Mouse (Mus musculus) embryonic facial prominence, embryonic 11.5 days (tissue): Measurements from ENCODE around the gene Il12rb1. TPM values are rescaled to one million over a fixed set of nuclear protein-coding genes. Genes with fewer than 3 reads are reported as not detected.

ENCODE experiments used
- ATAC-seq: fragments of 200-750 bp; cut with Nextera tagmentation; replicated peaks from 2 replicates; pipeline ENCODE4 v1.8.0; 2017; ENCODE audit warnings: low read depth; ENCODE audit not compliant: insufficient number of reproducible peaks, low FRiP score, low TSS enrichment
- DNase-seq: peaks from one replicate; pipeline ENCODE4 v3.0.0-alpha.2; 2015; ENCODE audit warnings: low spot score
- H3K27ac ChIP-seq: fragments of 300-500 bp; sonication (generic); replicated peaks from 2 replicates; pipeline ENCODE4 v1.5.1; 2014; ENCODE audit warnings: mild to moderate bottlenecking, low read depth, low read length, control low read depth
- H3K27me3 ChIP-seq: fragments of 300-500 bp; sonication (generic); 2 replicates; pipeline ENCODE4 v1.6.1; 2014; ENCODE audit warnings: mild to moderate bottlenecking, low read length, moderate library complexity, mixed read lengths; ENCODE audit not compliant: control insufficient read depth, insufficient read depth
- H3K36me3 ChIP-seq: fragments of 300-500 bp; sonication (generic); replicated peaks from 2 replicates; pipeline ENCODE4 v1.6.1; 2014; ENCODE audit warnings: low read depth, mild to moderate bottlenecking, low read length, moderate library complexity, mixed read lengths; ENCODE audit not compliant: control insufficient read depth, insufficient read depth
- H3K4me1 ChIP-seq: fragments of 300-500 bp; sonication (generic); 2 replicates; pipeline ENCODE4 v1.6.1; 2014; ENCODE audit warnings: low read length, mixed read lengths; ENCODE audit not compliant: control insufficient read depth, insufficient read depth
- H3K4me2 ChIP-seq: fragments of 300-500 bp; sonication (generic); 2 replicates; pipeline ENCODE4 v1.6.1; 2014; ENCODE audit warnings: low read depth, mild to moderate bottlenecking, control low read depth, low read length, moderate library complexity
- H3K4me3 ChIP-seq: fragments of 300-500 bp; sonication (generic); 2 replicates; pipeline ENCODE4 v1.5.1; 2014; ENCODE audit warnings: low read depth, low read length, control low read depth
- H3K9ac ChIP-seq: fragments of 300-500 bp; sonication (generic); replicated peaks from 2 replicates; pipeline ENCODE4 v1.6.1; 2014; ENCODE audit warnings: mild to moderate bottlenecking, control low read depth, low read length
- H3K9me3 ChIP-seq: fragments of 300-500 bp; sonication (generic); replicated peaks from 2 replicates; pipeline ENCODE4 v1.6.1; 2016; ENCODE audit warnings: mild to moderate bottlenecking, low read length, inconsistent platforms, mixed read lengths; ENCODE audit not compliant: control insufficient read depth
- WGBS: fragments of 180-500 bp; shearing (Covaris S2); extraction: QIAGEN DNeasy Blood & Tissue Kit; methylation state at CpG from one replicate; pipeline ENCODE4 v1.1.7; 2014; 5-methylcytosine and 5-hydroxymethylcytosine counted together
- polyA plus RNA-seq: library from polyadenylated mRNA; unstranded; fragments of >200 nt; fragmentation: Nextera tagmentation; extraction: Ambion mirVana; gene quantifications from 2 replicates; pipeline ENCODE4 v1.2.1, GENCODE M21; 2014

Gene Il12rb1
- polyA plus RNA-seq, 1 experiment from 2014 or later = 0.10 TPM

DNA sequence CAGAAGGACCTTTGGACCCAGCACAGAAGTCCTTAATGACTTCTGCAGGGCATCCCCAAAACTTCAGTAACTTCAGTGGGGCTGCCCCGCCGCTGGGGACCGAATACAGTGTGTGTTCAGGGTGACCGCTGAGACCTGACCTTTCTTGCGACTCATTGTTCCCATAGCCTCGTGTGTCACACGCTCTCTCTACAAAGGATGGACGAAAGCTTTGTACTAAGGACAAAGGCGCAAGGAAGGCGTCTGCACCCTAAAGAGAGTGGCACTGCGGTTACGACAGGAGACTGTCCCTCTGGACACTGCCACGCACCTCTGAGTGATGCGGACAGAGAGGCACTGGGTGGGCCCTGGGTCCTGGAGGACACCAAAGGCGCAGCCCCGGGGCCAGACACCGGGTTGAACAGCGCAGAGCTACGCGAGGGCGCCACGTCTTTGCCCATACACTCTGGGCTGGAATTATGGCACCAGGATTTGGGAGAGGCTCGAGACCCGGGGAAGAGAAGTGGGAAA, 56.5 kb downstream of the Il12rb1 start:
- Histone ChIP-seq H3K4me1 (peaks cover 17% of the 10 kb centered on the region), H3K27ac (peak overlapping the region; percentile 80), H3K9me3 (no peaks in the 10 kb centered on the region), H3K9ac (peak overlapping the region; percentile 70), H3K27me3 (peaks cover 15% of the 10 kb centered on the region; the same call in 1 of the 2 replicates), H3K36me3 (no peaks in the 10 kb centered on the region), H3K4me2 (peak overlapping the region; percentile 94), H3K4me3 (peak overlapping the region; percentile 33)
- ATAC-seq (peak; percentile 25; the same call in 1 of the 2 replicates), DNase-seq (peak; percentile 44)
- WGBS = 2% methylated on average over 24 of the region's 24 CpGs

DNA sequence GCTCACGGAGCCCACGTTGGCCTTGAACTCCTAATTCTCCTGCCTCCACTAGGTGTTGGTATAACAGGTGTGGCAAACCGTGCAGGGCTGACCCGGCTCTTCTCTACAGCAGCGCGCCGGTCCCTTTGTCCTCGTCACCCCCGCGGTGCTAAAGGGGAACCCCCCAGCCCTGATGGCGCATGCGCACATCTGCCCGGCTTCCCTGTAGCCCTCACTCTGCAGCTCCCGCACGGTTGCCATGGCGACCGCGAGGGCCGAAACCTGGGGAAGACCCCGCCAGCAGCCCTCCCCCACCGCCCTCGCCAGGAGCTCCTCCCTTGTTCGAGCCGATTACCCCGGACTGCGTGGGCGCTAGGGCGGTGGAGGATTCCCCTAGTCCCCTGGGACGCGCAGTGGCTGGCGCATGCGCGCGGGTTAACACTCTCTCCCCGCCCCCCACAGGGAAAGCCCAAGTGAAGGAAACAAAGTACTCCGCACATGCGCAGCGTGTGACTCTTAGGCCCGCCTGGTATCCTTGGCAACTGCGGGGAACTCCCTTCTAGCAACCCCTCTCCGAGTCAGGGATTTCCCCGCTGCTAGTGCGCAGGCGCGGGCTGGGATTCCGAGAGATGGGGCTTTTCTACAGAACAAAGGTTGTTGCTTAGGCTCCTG, 57.2 kb downstream of the Il12rb1 start:
- H3K27ac ChIP-seq = peak overlapping the region; percentile 80
- peaks cover 15% of the 10 kb centered on the region; the same call in 1 of the 2 replicates for H3K27me3 ChIP-seq
- H3K4me2 ChIP-seq = peak overlapping the region; percentile 94
- H3K36me3 ChIP-seq = no peaks in the 10 kb centered on the region
- H3K4me3 ChIP-seq = peak overlapping the region; percentile 33
- ATAC-seq (peak; percentile 87), DNase-seq (peak; percentile 100)
- peak overlapping the region; percentile 70 for H3K9ac ChIP-seq
- peaks cover 17% of the 10 kb centered on the region for H3K4me1 ChIP-seq
- H3K9me3 ChIP-seq = no peaks in the 10 kb centered on the region
- WGBS = 0% methylated on average over 46 of the region's 46 CpGs

DNA sequence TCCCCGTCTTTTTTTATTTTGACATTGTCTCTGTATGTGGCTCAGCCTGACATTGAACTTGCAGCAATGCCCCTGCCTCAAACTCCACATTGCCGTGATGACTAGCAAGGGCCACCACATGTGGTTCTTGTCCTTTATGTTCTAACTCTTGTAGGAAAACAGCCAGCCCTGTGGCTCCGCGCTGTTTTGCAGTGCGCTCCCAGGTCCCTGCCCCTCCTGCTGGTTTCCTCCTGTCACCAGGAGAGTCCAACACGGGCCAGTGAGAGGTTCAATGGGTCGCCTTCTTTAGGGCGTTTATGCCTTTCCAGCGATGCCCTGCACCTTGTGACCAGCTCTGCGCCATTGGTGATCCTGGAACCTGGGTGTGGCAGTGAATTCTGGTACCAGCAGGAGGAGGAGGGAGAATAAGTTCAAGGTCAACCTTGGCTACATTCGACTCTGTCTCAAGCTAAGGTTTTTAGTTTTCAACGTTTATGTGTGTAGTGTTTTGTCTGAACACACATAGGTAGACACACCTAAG, 57.8 kb downstream of the Il12rb1 start:
- Histone ChIP-seq H3K27me3 (peaks cover 15% of the 10 kb centered on the region; the same call in 1 of the 2 replicates), H3K9ac (peak overlapping the region; percentile 26; the same call in 1 of the 2 replicates), H3K4me2 (peak overlapping the region; percentile 44), H3K27ac (peak overlapping the region; percentile 78), H3K36me3 (no peaks in the 10 kb centered on the region), H3K4me1 (peaks cover 17% of the 10 kb centered on the region), H3K9me3 (no peaks in the 10 kb centered on the region), H3K4me3 (peak overlapping the region; percentile 9; the same call in 1 of the 2 replicates)
- ATAC-seq (peak; percentile 11), DNase-seq (no peak)
- WGBS = 5% methylated on average over 12 of the region's 12 CpGs

DNA sequence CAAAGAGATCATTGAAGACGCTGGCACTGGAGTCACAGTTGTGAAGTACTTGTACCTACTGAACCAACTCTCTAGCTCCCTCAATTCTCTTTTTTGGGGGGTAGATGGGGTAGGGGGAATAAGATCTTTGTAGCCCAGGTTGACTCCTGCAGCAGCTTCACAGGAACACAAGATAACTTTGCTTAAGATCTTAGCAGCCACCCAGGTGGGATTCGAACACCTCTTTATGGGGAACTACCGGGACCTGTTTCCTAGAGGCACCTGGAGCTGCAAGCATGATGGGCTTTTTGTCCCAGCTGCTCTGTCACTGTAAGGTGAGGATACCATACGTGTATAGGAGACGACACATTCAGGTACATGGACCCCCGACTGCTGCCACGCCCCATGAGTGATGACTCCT, 58.3 kb downstream of the Il12rb1 start:
- peaks cover 17% of the 10 kb centered on the region for H3K4me1 ChIP-seq
- no peaks in the 10 kb centered on the region for H3K9me3 ChIP-seq
- peaks cover 15% of the 10 kb centered on the region; the same call in 1 of the 2 replicates for H3K27me3 ChIP-seq
- no peaks in the 10 kb centered on the region for H3K36me3 ChIP-seq
- no peak overlapping the region for H3K4me2 ChIP-seq
- WGBS = 82% methylated on average over 7 of the region's 7 CpGs
- DNase-seq = no peak
- peak overlapping the region; percentile 78; the same call in 1 of the 2 replicates for H3K27ac ChIP-seq
- no peak for ATAC-seq
- H3K4me3 ChIP-seq = no peak overlapping the region
- H3K9ac ChIP-seq = no peak overlapping the region

DNA sequence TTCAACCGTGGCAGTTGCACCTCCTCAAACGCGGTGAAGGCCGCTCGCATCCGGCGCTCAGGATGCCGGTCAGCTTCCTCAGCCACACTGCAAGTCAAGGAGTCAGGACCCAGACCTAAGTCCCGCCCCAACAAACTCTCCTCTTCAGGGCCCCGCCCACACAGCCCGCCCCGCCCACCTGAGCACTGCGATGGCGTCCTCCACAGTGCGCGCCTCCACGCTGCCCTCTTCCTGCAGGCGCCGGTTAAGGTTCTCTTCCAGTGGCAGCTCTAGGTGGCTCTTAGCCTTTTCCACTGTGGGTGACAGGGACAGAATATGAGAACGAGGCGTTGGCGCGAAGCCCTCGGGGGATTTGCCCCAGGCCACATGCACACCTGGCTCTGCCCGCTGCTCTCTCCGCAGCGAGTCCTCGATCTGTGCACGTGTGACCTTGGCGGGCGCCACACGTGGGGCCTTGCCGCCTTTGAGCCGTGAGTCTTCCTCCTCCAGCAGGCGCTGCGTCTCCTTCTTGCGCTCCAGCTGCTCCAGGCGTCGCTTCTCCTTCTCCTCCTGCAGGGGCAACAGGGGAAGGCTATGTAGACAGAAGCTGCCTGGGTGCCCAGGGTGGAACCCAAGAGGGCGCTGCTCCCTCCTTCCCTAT, 60.4 kb downstream of the Il12rb1 start:
- H3K4me2 ChIP-seq = peak overlapping the region; percentile 32
- H3K9me3 ChIP-seq = no peaks in the 10 kb centered on the region
- H3K9ac ChIP-seq = peak overlapping the region; percentile 48
- peak overlapping the region; percentile 19; the same call in 1 of the 2 replicates for H3K4me3 ChIP-seq
- peak; percentile 72 for DNase-seq
- peaks cover 11% of the 10 kb centered on the region for H3K4me1 ChIP-seq
- ATAC-seq = no peak
- no peak overlapping the region for H3K27ac ChIP-seq
- 10% methylated on average over 40 of the region's 40 CpGs for WGBS
- no peaks in the 10 kb centered on the region for H3K36me3 ChIP-seq
- no peaks in the 10 kb centered on the region for H3K27me3 ChIP-seq

DNA sequence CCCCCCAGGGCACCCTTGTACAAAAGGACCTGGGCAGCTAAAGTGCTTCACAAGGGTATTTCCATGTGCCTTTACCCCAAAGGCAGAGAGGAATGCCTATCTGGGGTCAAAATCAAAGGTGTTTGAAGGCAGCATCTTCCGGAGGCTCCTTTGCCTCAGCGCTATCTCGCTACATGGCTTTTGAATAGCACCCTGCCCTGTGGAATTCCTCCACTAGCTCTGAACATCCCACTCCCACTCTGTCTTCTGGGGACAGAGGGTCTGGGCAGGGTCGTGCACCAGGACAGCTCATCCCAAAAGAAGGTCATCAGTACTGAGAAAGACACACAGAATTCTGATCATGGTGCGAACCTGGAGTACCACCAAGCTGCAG, 60.9 kb downstream of the Il12rb1 start:
- DNase-seq = no peak
- H3K9me3 ChIP-seq = no peaks in the 10 kb centered on the region
- H3K4me3 ChIP-seq = peak overlapping the region; percentile 12; the same call in 1 of the 2 replicates
- H3K4me1 ChIP-seq = peaks cover 11% of the 10 kb centered on the region
- WGBS = 38% methylated on average over 5 of the region's 5 CpGs
- 0 out of 2 replicates have a peak overlapping the region, but pooled peaks have one; percentile 13 for H3K27ac ChIP-seq
- no peaks in the 10 kb centered on the region for H3K27me3 ChIP-seq
- peak overlapping the region; percentile 32 for H3K4me2 ChIP-seq
- no peaks in the 10 kb centered on the region for H3K36me3 ChIP-seq
- H3K9ac ChIP-seq = peak overlapping the region; percentile 48
- ATAC-seq = no peak

DNA sequence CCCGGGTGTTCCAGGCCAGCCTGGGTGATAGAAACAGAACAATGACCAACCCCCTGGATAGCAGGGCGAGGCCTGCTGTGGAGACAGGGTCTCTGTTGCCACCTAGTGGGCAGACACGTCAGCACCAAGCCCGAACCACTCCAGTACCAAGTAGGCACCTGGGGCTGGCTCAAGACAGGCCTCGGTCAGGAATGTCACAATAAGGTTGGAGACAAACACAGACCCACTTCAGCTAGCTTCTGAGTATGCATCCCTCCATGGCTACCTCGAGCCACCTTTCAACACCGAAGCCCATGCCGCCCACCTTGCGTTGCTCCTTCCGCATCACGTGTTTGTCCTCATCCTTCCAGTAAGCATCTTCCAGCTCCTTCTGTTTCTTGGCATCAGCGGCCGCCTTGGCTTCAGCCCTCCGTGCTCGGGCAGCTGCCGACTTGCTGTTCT, 61.4 kb downstream of the Il12rb1 start:
- Histone ChIP-seq H3K27ac (peak overlapping the region; percentile 13; the same call in 1 of the 2 replicates), H3K36me3 (no peaks in the 10 kb centered on the region), H3K27me3 (no peaks in the 10 kb centered on the region), H3K9ac (peak overlapping the region; percentile 48; the same call in 1 of the 2 replicates), H3K4me3 (peak overlapping the region; percentile 12; the same call in 1 of the 2 replicates), H3K9me3 (no peaks in the 10 kb centered on the region), H3K4me1 (peaks cover 7% of the 10 kb centered on the region), H3K4me2 (peak overlapping the region; percentile 32; the same call in 1 of the 2 replicates)
- DNase-seq (peak; percentile 85), ATAC-seq (no peak)
- 52% methylated on average over 16 of the region's 16 CpGs for WGBS
